Mouse (Mus musculus): ENCODE results near the gene Lmo1. TPM values are rescaled to one million over a fixed set of nuclear protein-coding genes. Genes with fewer than 3 reads are reported as not detected.
A peak's percentile ranks its signal among the peaks of the same experiment; 100 is the strongest.

Gene Lmo1
- polyA plus RNA-seq, 1 experiment from 2014 or later = 73.2 TPM

GRCm38 (mm10) chr7:109171874-109172273 lies 3.1 kb downstream of the Lmo1 start:
- no peak overlapping the region for H3K27ac ChIP-seq
- no peak overlapping the region; the same call in 1 of the 2 replicates for H3K4me2 ChIP-seq
- no peaks in the 10 kb centered on the region for H3K9me3 ChIP-seq
- WGBS = 22% methylated on average over 3 of the region's 3 CpGs
- H3K4me3 ChIP-seq = no peak overlapping the region
- H3K9ac ChIP-seq = no peak overlapping the region
- no peak for ATAC-seq (ENCODE audit: insufficient number of reproducible peaks, insufficient read depth, low FRiP score, low TSS enrichment, low read depth)
- peaks cover 35% of the 10 kb centered on the region for H3K4me1 ChIP-seq
- H3K36me3 ChIP-seq = no peaks in the 10 kb centered on the region
- H3K27me3 ChIP-seq = peaks cover 94% of the 10 kb centered on the region

- ATAC-seq (ENCODE audit: insufficient number of reproducible peaks, insufficient read depth, low FRiP score, low TSS enrichment, low read depth) = no peak
- H3K4me3 ChIP-seq = peak overlapping the region; percentile 56
Observed at GRCm38 (mm10) chr7:109170441-109170820, 4.6 kb downstream of the Lmo1 start.

GRCm38 (mm10) chr7:109169505-109170440 lies 5.2 kb downstream of the Lmo1 start:
- Histone ChIP-seq H3K9me3 (no peaks in the 10 kb centered on the region), H3K4me3 (peak overlapping the region; percentile 56), H3K9ac (peak overlapping the region; percentile 72), H3K27ac (no peak overlapping the region), H3K36me3 (no peaks in the 10 kb centered on the region), H3K27me3 (peaks cover 84% of the 10 kb centered on the region), H3K4me2 (peak overlapping the region; percentile 99), H3K4me1 (peaks cover 29% of the 10 kb centered on the region)
- ATAC-seq (ENCODE audit: insufficient number of reproducible peaks, insufficient read depth, low FRiP score, low TSS enrichment, low read depth) = 0 out of 2 replicates have a peak, but pooled peaks have one; percentile 12
- WGBS = under 1% methylated on average over 72 of the region's 72 CpGs

More at GRCm38 (mm10) chr7:109170441-109170820, 4.6 kb downstream of the Lmo1 start:
- Histone ChIP-seq H3K4me2 (peak overlapping the region; percentile 99), H3K4me1 (peaks cover 30% of the 10 kb centered on the region), H3K27ac (no peak overlapping the region), H3K9me3 (no peaks in the 10 kb centered on the region), H3K9ac (no peak overlapping the region), H3K27me3 (peaks cover 91% of the 10 kb centered on the region), H3K36me3 (no peaks in the 10 kb centered on the region)
- WGBS = 0% methylated on average over 17 of the region's 17 CpGs

- Histone ChIP-seq H3K4me1 (peaks cover 22% of the 10 kb centered on the region), H3K27ac (no peak overlapping the region), H3K4me2 (peak overlapping the region; percentile 99; the same call in 1 of the 2 replicates), H3K9ac (no peak overlapping the region), H3K9me3 (no peaks in the 10 kb centered on the region), H3K27me3 (peaks cover 73% of the 10 kb centered on the region), H3K4me3 (no peak overlapping the region; the same call in 1 of the 2 replicates), H3K36me3 (no peaks in the 10 kb centered on the region)
- ATAC-seq (ENCODE audit: insufficient number of reproducible peaks, insufficient read depth, low FRiP score, low TSS enrichment, low read depth) = no peak
- 93% methylated on average over 7 of the region's 7 CpGs for WGBS
Observed at GRCm38 (mm10) chr7:109168716-109169115, 6.3 kb downstream of the Lmo1 start.

- no peak overlapping the region for H3K9ac ChIP-seq
- H3K36me3 ChIP-seq = no peaks in the 10 kb centered on the region
- no peaks in the 10 kb centered on the region for H3K9me3 ChIP-seq
- no peak for ATAC-seq (ENCODE audit: insufficient number of reproducible peaks, insufficient read depth, low FRiP score, low TSS enrichment, low read depth)
- H3K4me3 ChIP-seq = no peak overlapping the region
- peaks cover 48% of the 10 kb centered on the region for H3K27me3 ChIP-seq
- H3K4me2 ChIP-seq = no peak overlapping the region
- H3K27ac ChIP-seq = no peak overlapping the region
- 66% methylated on average over 17 of the region's 17 CpGs for WGBS
- peaks cover 17% of the 10 kb centered on the region; the same call in 1 of the 2 replicates for H3K4me1 ChIP-seq
Observed at GRCm38 (mm10) chr7:109165931-109166585, 8.9 kb downstream of the Lmo1 start.

- 59% methylated on average over 11 of the region's 11 CpGs for WGBS
- no peaks in the 10 kb centered on the region for H3K36me3 ChIP-seq
- ATAC-seq (ENCODE audit: insufficient number of reproducible peaks, insufficient read depth, low FRiP score, low TSS enrichment, low read depth) = no peak
Observed at GRCm38 (mm10) chr7:109154331-109154730, 20.7 kb downstream of the Lmo1 start.

GRCm38 (mm10) chr7:109153538-109153937 lies 21.5 kb downstream of the Lmo1 start:
- Histone ChIP-seq H3K4me2 (no peak overlapping the region), H3K9ac (no peak overlapping the region), H3K27ac (no peak overlapping the region), H3K27me3 (no peaks in the 10 kb centered on the region), H3K4me1 (no peaks in the 10 kb centered on the region), H3K4me3 (no peak overlapping the region), H3K9me3 (no peaks in the 10 kb centered on the region), H3K36me3 (no peaks in the 10 kb centered on the region)
- no peak for ATAC-seq (ENCODE audit: insufficient number of reproducible peaks, insufficient read depth, low FRiP score, low TSS enrichment, low read depth)
- WGBS = 75% methylated on average over 5 of the region's 5 CpGs

More at GRCm38 (mm10) chr7:109154331-109154730, 20.7 kb downstream of the Lmo1 start:
- no peak overlapping the region for H3K9ac ChIP-seq
- H3K9me3 ChIP-seq = no peaks in the 10 kb centered on the region
- no peak overlapping the region for H3K4me3 ChIP-seq
- no peaks in the 10 kb centered on the region for H3K27me3 ChIP-seq
- no peak overlapping the region for H3K4me2 ChIP-seq
- no peaks in the 10 kb centered on the region for H3K4me1 ChIP-seq
- no peak overlapping the region for H3K27ac ChIP-seq

- Histone ChIP-seq H3K4me3 (no peak overlapping the region), H3K9ac (no peak overlapping the region), H3K27me3 (no peaks in the 10 kb centered on the region), H3K27ac (no peak overlapping the region), H3K9me3 (no peaks in the 10 kb centered on the region), H3K36me3 (no peaks in the 10 kb centered on the region), H3K4me1 (0 out of 2 replicates have a peak, but pooled peaks cover 1% of the 10 kb centered on the region), H3K4me2 (no peak overlapping the region)
- 87% methylated on average over 4 of the region's 4 CpGs for WGBS
- no peak for ATAC-seq (ENCODE audit: insufficient number of reproducible peaks, insufficient read depth, low FRiP score, low TSS enrichment, low read depth)
Observed at GRCm38 (mm10) chr7:109151088-109151487, 23.9 kb downstream of the Lmo1 start.

GRCm38 (mm10) chr7:109145211-109145610 lies 29.8 kb downstream of the Lmo1 start:
- peaks cover 39% of the 10 kb centered on the region for H3K4me1 ChIP-seq
- no peak overlapping the region for H3K4me3 ChIP-seq
- H3K27me3 ChIP-seq = peaks cover 8% of the 10 kb centered on the region
- no peak overlapping the region for H3K9ac ChIP-seq
- H3K27ac ChIP-seq = no peak overlapping the region
- H3K9me3 ChIP-seq = no peaks in the 10 kb centered on the region
- ATAC-seq (ENCODE audit: insufficient number of reproducible peaks, insufficient read depth, low FRiP score, low TSS enrichment, low read depth) = no peak
- no peaks in the 10 kb centered on the region for H3K36me3 ChIP-seq
- 20% methylated on average over 8 of the region's 8 CpGs for WGBS
- H3K4me2 ChIP-seq = no peak overlapping the region

- peaks cover 39% of the 10 kb centered on the region for H3K4me1 ChIP-seq
- no peaks in the 10 kb centered on the region for H3K9me3 ChIP-seq
- peaks cover 8% of the 10 kb centered on the region for H3K27me3 ChIP-seq
- H3K9ac ChIP-seq = no peak overlapping the region
- WGBS = 51% methylated on average over 11 of the region's 11 CpGs
- H3K36me3 ChIP-seq = no peaks in the 10 kb centered on the region
- no peak overlapping the region for H3K4me3 ChIP-seq
- H3K4me2 ChIP-seq = no peak overlapping the region
- no peak for ATAC-seq (ENCODE audit: insufficient number of reproducible peaks, insufficient read depth, low FRiP score, low TSS enrichment, low read depth)
- no peak overlapping the region for H3K27ac ChIP-seq
Observed at GRCm38 (mm10) chr7:109144705-109145104, 30.3 kb downstream of the Lmo1 start.

- peaks cover 8% of the 10 kb centered on the region for H3K27me3 ChIP-seq
- no peak for ATAC-seq (ENCODE audit: insufficient number of reproducible peaks, insufficient read depth, low FRiP score, low TSS enrichment, low read depth)
- no peaks in the 10 kb centered on the region for H3K9me3 ChIP-seq
- H3K4me2 ChIP-seq = no peak overlapping the region
- peaks cover 39% of the 10 kb centered on the region for H3K4me1 ChIP-seq
- H3K36me3 ChIP-seq = no peaks in the 10 kb centered on the region
- H3K4me3 ChIP-seq = no peak overlapping the region
- H3K9ac ChIP-seq = no peak overlapping the region
- H3K27ac ChIP-seq = no peak overlapping the region
- 48% methylated on average over 2 of the region's 2 CpGs for WGBS
Observed at GRCm38 (mm10) chr7:109142564-109142963, 32.4 kb downstream of the Lmo1 start.
